Mouse (Mus musculus): ENCODE results near the gene Mettl7a2. TPM values are rescaled to one million over a fixed set of nuclear protein-coding genes. Genes with fewer than 3 reads are reported as not detected.

Gene Mettl7a2
- polyA plus RNA-seq (2017; shearing (Covaris generic)): not detected

GRCm38 (mm10) chr15:100352711-100353250 lies at the start of gene Mettl7a2, which contains the start of gene Methig1:
Gene Mettl7a2 (plus strand): TSS chr15:100353200.
Gene Methig1 (plus strand): TSS chr15:100353149.

GRCm38 (mm10) chr15:100304019-100304991 lies 48.7 kb upstream of the Mettl7a2 start, which contains the start of gene Mettl7a1:
Gene Mettl7a1 (plus strand): TSS chr15:100304140.

DNA sequence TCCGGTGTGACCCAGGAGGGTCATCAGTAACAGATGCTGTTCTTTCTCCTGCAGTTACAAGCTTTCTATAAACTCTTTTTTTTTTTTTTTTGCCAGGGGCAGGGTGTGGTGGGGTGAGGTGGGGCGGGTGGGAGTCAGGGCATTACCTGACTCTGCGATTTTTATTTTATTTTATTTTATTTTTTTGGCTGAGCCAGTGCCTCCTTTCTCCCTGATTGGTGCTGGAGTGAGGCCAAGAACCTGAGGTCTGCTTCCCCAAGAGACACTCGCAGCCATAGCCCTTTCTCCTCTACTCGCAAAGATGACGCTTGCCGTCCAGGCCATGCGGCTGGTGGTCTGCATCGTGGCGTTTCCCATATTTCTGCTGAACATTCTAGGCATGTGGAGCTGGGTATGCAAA lies 18.4 kb upstream of the Mettl7a2 start, which contains the start of gene Mettl7a3:
Gene Mettl7a3 (plus strand): TSS at position 301 of the 400 bp plus-strand sequence.

DNA sequence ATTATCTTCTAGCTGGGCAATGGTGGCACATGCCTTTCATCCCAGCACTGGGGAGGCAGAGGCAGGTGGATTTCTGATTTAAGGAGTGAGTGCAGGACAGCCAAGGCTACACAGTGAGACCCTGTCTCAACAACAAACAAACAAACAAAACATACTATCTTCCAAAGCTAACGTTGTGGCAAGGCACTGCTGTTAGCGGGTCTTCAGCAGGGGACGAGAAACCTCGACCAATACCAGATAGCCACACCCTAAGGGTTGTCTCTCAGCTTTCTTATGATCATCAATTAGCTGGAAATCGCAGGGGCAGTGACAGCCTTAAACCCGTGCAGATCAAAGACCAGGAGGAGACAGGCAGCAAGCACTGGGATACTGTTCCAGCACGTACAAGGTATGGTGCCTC lies 11.2 kb downstream of the Mettl7a2 start, which contains the start of gene Higd1c:
Gene Higd1c (plus strand): TSS at position 301 of the 400 bp plus-strand sequence.

Other genes starting within 250 kb of the Mettl7a2 start
- 33.2 TPM for gene Atf1, start 125.4 kb upstream of the Mettl7a2 start, polyA plus RNA-seq (2017; shearing (Covaris generic))
- not detected for gene Tmprss12, start 72.4 kb upstream of the Mettl7a2 start, polyA plus RNA-seq (2017; shearing (Covaris generic))
- gene Mettl7a1, start 49.1 kb upstream of the Mettl7a2 start, polyA plus RNA-seq (2017; shearing (Covaris generic)): 14.1 TPM
- gene Mettl7a3, start 18.3 kb upstream of the Mettl7a2 start, polyA plus RNA-seq (2017; shearing (Covaris generic)): not detected
- gene Methig1, start 51 bp upstream of the Mettl7a2 start, polyA plus RNA-seq (2017; shearing (Covaris generic)): not detected
- gene Higd1c, start 11.3 kb downstream of the Mettl7a2 start, polyA plus RNA-seq (2017; shearing (Covaris generic)): not detected
- gene Gm5475, start 68.9 kb downstream of the Mettl7a2 start, polyA plus RNA-seq (2017; shearing (Covaris generic)): not detected
- 41.8 TPM for gene Slc11a2, start 71.9 kb downstream of the Mettl7a2 start, polyA plus RNA-seq (2017; shearing (Covaris generic))
- 52.3 TPM for gene Letmd1, start 115.8 kb downstream of the Mettl7a2 start, polyA plus RNA-seq (2017; shearing (Covaris generic))
- 4.0 TPM for gene Csrnp2, start 142.3 kb downstream of the Mettl7a2 start, polyA plus RNA-seq (2017; shearing (Covaris generic))
- gene Tfcp2, start 198.8 kb downstream of the Mettl7a2 start, polyA plus RNA-seq (2017; shearing (Covaris generic)): 11.5 TPM
- gene Pou6f1, start 246.8 kb downstream of the Mettl7a2 start, polyA plus RNA-seq (2017; shearing (Covaris generic)): 8.9 TPM

Measured in inflammation-experienced regulatory T-cells, adult 16 weeks (primary cell).